Mouse (Mus musculus): ENCODE measurements around the gene Cenpk. TPM values are rescaled to one million over a fixed set of nuclear protein-coding genes. Genes with fewer than 3 reads are reported as not detected.

Gene Cenpk
- total RNA-seq, 2 experiments from 2014 or later, result not detected

Other genes starting within 250 kb of the Cenpk start
- gene Nln, start 119.0 kb upstream of the Cenpk start, total RNA-seq (2021), result 1 to 10 TPM; 6.9 to 8.2 TPM
- gene Sgtb, start 118.9 kb upstream of the Cenpk start, total RNA-seq (2021), result under 1 TPM; 0.52 to 0.71 TPM
- 10 to 100 TPM; 29.1 to 29.9 TPM for gene Trappc13, start 50.1 kb upstream of the Cenpk start, total RNA-seq (2021)
- gene Trim23, start 49.8 kb upstream of the Cenpk start, total RNA-seq (2021), result 10 to 100 TPM; 19.1 to 24.3 TPM
- gene Ppwd1, start 232 bp downstream of the Cenpk start, total RNA-seq (2021), result 1 to 10 TPM; 5.7 to 6.4 TPM
- 1 to 10 TPM in 1 of 2 experiments, under 1 TPM in 1; 0.67 to 1.2 TPM for gene Adamts6, start 59.2 kb downstream of the Cenpk start, total RNA-seq (2021)